Mouse (Mus musculus) olfactory bulb, adult 2 months (tissue): Measurements from ENCODE around the gene Dis3. TPM values are rescaled to one million over a fixed set of nuclear protein-coding genes. Genes with fewer than 3 reads are reported as not detected.
"Not testable (repeated sequence)": the region's sequence is repeated elsewhere in the genome, so short reads cannot be mapped to it uniquely, and the experiment has no call there.

ENCODE experiments used
- H3K27ac ChIP-seq: fragments of 200-500 bp; 2 replicates; pipeline ENCODE4 v1.5.1; 2012; ENCODE audit warnings: low read depth, low read length; ENCODE audit not compliant: insufficient read depth
- H3K4me1 ChIP-seq: fragments of 200-500 bp; 2 replicates; pipeline ENCODE4 v1.6.1; 2012; ENCODE audit warnings: low read length; ENCODE audit not compliant: control insufficient read depth, insufficient read depth
- H3K4me3 ChIP-seq: fragments of 200-500 bp; 2 replicates; pipeline ENCODE4 v1.5.1; 2012; ENCODE audit warnings: mild to moderate bottlenecking, low read depth, low read length, moderate library complexity; ENCODE audit not compliant: insufficient read depth
- CTCF ChIP-seq: fragments of 200-500 bp; IDR thresholded peaks from 2 replicates; pipeline ENCODE4 v1.5.1; 2012; ENCODE audit warnings: low read depth, mild to moderate bottlenecking, low read length, moderate library complexity; ENCODE audit not compliant: insufficient read depth
- POLR2A ChIP-seq: fragments of 200-500 bp; IDR thresholded peaks from 2 replicates; pipeline ENCODE4 v1.6.1; 2012; ENCODE audit warnings: mild to moderate bottlenecking, low read depth, low read length, moderate library complexity; ENCODE audit not compliant: insufficient read depth
- WGBS: fragments of 180-500 bp; shearing (Covaris S2); methylation state at CpG from one replicate; pipeline ENCODE4 v1.1.7; 2018; 5-methylcytosine and 5-hydroxymethylcytosine counted together
- polyA plus RNA-seq: library from polyadenylated mRNA; stranded (reverse); fragments of >200 nt; gene quantifications from 2 replicates; pipeline ENCODE4 v1.2.4, GENCODE M21; 2012; ENCODE audit warnings: low replicate concordance; ENCODE audit not compliant: missing spikeins, insufficient read depth, insufficient read length

Gene Dis3
- polyA plus RNA-seq, 1 experiment: not detected

DNA sequence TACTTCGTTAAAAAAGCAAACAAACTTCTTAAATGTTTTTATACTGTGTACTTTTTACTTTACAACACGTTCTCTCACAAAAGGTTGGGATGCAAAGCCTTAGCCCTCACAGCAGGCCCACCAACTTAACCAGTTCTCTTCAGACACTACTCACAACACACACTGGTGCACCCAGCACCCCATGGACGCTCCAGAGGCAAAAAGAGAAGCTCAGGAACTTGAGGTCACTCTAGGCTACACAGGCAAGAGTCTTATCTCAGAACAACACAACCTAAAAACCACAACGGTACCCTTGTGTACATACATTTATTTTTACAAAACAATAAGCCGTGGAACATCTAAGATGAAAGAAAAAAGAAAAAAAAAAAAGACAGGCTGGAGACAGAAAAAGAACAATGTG is 54.9 kb downstream of the Dis3 start:
- no peak for TF ChIP-seq CTCF
- no peak for TF ChIP-seq POLR2A
- H3K4me3 ChIP-seq: peak overlapping the region; percentile 16; the same call in 1 of the 2 replicates
- peaks cover 10% of the 10 kb centered on the region for H3K4me1 ChIP-seq
- no peak overlapping the region for H3K27ac ChIP-seq
- WGBS: 9% methylated on average over 5 of the region's 5 CpGs

DNA sequence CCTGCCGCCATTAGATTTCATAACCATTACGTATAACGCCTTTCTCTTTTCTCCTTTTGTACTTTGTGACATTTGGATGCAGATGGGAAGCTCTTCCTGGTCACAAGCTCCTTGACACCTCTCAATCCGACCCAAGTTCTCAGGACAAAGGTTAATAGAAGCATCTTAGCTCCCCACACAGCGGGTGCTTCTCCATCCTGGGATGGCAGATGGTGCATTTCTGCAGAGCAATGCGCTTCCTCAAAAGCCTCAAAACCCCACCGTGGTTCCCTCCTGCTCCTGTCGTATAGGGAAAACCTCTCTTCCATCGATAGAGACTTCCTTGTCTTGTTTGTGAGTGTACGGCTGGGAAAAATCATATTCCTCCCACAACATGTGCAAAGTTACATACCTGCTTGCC is 55.5 kb downstream of the Dis3 start:
- Histone ChIP-seq H3K4me1 (peaks cover 10% of the 10 kb centered on the region), H3K27ac (no peak overlapping the region), H3K4me3 (no peak overlapping the region)
- 47% methylated on average over 10 of the region's 10 CpGs for whole genome bisulfite sequencing
- TF ChIP-seq POLR2A (no peak), CTCF (no peak)

DNA sequence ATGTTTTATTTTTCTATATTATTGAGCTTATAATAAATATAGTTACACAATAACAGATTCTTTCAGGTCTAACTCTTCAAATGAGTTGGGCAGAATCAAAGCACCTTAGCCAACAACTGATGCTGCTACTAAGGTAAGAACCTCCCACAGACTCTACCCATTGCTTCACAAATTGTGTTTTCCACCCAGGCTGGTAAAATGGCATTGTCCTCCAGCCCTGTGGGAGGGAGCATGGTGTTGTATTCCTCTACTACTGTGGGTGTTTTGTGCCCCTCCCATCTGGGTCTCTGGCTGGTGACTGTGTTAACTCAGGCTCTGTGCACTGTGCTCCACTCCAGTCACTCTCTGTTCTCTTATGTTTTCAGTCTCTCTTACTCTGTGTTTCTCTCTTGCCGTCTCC is 56.1 kb downstream of the Dis3 start:
- no peak overlapping the region for H3K4me3 ChIP-seq

DNA sequence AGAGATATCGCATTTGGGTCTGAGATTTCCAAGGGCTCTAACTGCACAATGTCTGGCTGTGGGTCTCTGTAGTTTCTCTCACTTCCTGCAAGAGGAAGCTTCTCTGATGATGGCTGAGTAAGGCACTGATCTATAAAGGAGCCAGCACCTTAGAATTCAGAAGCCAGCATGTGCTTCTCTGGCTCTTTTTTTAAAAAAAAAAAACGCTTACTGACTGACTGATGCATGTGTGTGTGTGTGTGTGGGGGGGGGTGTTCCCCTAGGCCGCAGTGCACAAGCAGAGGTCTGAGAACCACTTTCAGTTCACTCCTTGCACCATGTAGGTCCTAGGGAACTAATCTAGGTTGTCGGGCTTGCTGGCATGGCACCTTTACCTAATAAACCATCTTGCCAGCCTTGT is 58.2 kb downstream of the Dis3 start:
- no peak for TF ChIP-seq POLR2A
- no peak for TF ChIP-seq CTCF
- 67% methylated on average over 4 of the region's 4 CpGs for WGBS
- no peak overlapping the region for H3K4me3 ChIP-seq
- H3K27ac ChIP-seq: no peak overlapping the region
- H3K4me1 ChIP-seq: peaks cover 10% of the 10 kb centered on the region

More for the DNA sequence above, 56.1 kb downstream of the Dis3 start:
- Histone ChIP-seq H3K27ac (no peak overlapping the region), H3K4me1 (peaks cover 10% of the 10 kb centered on the region)
- WGBS: 92% methylated on average over 1 of the region's 1 CpGs
- TF ChIP-seq CTCF (no peak), POLR2A (no peak)

DNA sequence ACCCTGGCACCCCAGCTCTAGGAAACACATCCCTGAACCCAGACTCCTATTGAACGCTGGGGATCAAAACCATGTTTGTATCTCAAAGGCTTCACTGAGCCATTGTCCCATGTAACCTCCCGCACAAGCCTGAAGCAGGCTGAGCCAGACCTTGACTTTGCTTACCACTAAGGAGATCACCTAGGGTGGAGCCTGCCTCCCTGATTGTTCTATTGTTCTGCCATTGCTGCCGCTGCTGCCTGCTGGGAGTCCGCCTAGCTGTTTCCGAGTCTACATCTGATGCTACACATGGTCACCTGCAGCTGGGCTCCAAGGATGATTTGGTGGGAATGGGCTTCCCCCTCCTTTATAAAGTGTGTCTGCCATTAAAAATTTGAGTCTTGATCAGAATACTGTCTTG is 60.3 kb downstream of the Dis3 start:
- not testable (repeated sequence) for H3K4me1 ChIP-seq, H3K27ac ChIP-seq, H3K4me3 ChIP-seq
- 70% methylated on average over 5 of the region's 5 CpGs for WGBS

DNA sequence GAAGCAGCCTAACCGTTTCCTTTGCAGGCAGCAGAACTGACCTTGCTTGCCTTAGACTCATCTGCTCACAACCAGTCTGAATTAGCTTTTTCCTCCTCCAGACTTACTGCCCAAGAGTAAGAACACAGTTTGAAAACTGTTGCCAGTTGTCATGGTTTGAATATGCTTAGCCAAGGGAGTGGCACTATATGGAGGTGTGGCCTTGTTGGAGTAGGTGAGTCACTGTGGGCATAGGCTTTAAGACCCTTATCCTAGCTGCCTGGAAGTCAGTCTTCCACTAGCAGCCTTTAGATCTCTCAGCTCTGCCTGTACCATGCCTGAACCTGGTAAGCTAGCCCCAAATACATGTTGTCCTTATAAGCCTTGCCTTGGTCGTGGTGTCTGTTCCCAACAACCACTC is 61.9 kb downstream of the Dis3 start:
- 79% methylated on average over 2 of the region's 2 CpGs for WGBS
- no peak overlapping the region for H3K27ac ChIP-seq
- H3K4me3 ChIP-seq: no peak overlapping the region
- no peak for TF ChIP-seq CTCF
- no peak for TF ChIP-seq POLR2A
- H3K4me1 ChIP-seq: no peaks in the 10 kb centered on the region

DNA sequence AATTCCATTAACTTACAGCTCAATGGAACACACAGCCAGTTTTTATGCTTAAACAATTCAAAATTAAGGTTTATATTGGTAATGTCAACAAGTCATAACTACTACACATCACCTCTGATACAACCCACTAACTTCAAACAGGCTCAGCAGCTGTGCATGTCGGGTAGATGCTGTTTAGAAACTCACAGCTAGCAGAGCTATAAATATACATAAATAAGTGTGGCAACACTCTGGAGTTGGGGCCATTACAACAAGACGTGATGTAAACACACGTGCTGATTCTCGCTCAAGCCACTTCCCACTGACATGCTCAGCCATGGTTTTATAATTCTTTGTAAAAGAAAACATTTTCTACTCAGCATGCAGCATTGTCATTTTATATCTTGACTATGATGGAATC is 63.5 kb downstream of the Dis3 start:
- Histone ChIP-seq H3K4me3 (no peak overlapping the region), H3K4me1 (no peaks in the 10 kb centered on the region), H3K27ac (no peak overlapping the region)
- TF ChIP-seq CTCF (no peak), POLR2A (no peak)
- 57% methylated on average over 4 of the region's 4 CpGs for WGBS

DNA sequence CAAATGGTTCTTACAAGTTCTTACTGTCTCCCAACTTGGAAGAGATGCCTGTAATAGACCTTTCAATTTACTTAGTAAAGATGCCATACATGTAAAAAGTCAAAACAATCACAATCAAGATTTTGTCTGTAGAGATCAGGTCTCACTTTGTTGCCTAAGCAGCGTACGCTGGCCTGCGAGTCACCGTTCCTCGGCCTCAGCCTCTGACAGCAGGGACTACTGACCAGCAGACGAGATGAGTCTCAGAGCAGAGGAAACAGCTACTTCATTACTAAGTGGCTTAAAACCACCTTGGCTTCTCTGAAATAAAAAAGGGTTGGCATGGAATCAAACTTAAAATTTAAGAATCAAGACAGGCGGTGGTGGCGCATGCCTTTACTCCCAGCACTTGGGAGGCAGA is 64.7 kb downstream of the Dis3 start:
- 96% methylated on average over 8 of the region's 8 CpGs for WGBS
- not testable (repeated sequence) for H3K4me1 ChIP-seq, H3K27ac ChIP-seq, H3K4me3 ChIP-seq

DNA sequence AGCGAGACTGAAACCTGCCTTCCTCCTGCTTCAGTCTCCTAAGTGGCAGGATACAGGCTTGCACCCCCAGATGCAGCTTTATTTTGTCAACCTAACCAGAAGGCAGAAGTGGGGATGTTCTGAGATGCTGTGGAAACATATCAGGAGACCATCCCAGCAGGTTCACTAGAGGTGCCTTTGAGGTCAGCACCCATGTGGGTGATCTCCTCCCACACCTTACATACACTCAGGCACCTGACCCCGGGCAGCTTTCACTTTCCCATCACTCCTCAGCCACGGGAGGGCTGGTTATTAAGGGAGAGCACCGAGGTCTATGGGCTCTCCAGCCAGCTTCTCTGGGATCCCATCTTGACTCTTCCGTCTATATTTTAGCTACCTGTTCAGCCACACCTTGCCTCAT is 67.0 kb downstream of the Dis3 start:
- no peak overlapping the region for H3K4me3 ChIP-seq
- TF ChIP-seq POLR2A (no peak), CTCF (no peak)
- no peak overlapping the region for H3K27ac ChIP-seq
- WGBS: 80% methylated on average over 5 of the region's 5 CpGs
- H3K4me1 ChIP-seq: no peaks in the 10 kb centered on the region

DNA sequence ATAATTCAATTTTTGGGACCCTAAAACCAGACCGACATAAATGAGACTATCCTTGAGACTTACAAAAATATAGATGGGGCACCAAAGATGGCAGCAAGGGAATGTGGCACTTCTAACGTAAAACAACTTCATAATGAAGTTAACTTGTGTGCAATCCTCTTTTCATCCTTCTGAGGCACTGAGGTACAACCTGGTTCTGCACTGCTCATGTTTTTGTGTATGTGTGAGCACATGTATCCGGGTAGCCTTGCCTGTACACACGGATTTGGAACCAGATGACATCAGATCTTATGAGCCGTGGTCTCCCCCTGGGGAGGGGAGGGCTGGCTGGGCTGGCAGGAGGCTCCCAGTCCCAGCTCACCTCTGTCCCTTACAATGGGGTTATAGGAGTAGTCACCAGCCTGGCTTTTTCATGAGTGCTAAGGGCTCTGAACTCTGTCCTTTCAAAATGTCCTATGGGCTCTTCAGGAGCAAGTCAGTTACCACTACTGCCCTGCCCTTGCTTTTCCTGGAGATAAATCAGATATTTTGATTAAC is 68.2 kb downstream of the Dis3 start:
- Histone ChIP-seq H3K4me3 (no peak overlapping the region), H3K4me1 (no peaks in the 10 kb centered on the region), H3K27ac (no peak overlapping the region)
- 92% methylated on average over 5 of the region's 5 CpGs for WGBS
- TF ChIP-seq CTCF: no peak
